Mouse (Mus musculus): ENCODE results near the gene 1810010D01Rik. TPM values are rescaled to one million over a fixed set of nuclear protein-coding genes. Genes with fewer than 3 reads are reported as not detected.

1810010D01Rik gene
- polyA plus RNA-seq, 1 experiment from 2014 or later = not detected

Other genes starting within 250 kb of the 1810010D01Rik start
- 2.9 and 3.2 TPM in 2 replicates for gene Tpcn2, start 75.9 kb upstream of the 1810010D01Rik start, polyA plus RNA-seq (2015; fragmentation: Nextera tagmentation; extraction: Ambion mirVana)
- gene Mrgprf, start 92.7 kb upstream of the 1810010D01Rik start, polyA plus RNA-seq (2015; fragmentation: Nextera tagmentation; extraction: Ambion mirVana) = 4.5 and 6.1 TPM in 2 replicates
- not detected in 2 replicates for gene Mrgprd, start 106.7 kb upstream of the 1810010D01Rik start, polyA plus RNA-seq (2015; fragmentation: Nextera tagmentation; extraction: Ambion mirVana)

All from midbrain, embryonic 15.5 days (tissue).